Mouse (Mus musculus) hindbrain, embryonic 11.5 days (tissue): ENCODE results near the gene Rnf144b. TPM values are rescaled to one million over a fixed set of nuclear protein-coding genes. Genes with fewer than 3 reads are reported as not detected.

Source experiments
- ATAC-seq: fragments of 200-750 bp; cut with Nextera tagmentation; 2 replicates; pipeline ENCODE4 v1.8.0; 2017; ENCODE audit warnings: mild to moderate bottlenecking, moderate TSS enrichment, moderate library complexity; ENCODE audit not compliant: low FRiP score
- DNase-seq: peaks from one replicate; pipeline ENCODE4 v3.0.0-alpha.2; 2015; ENCODE audit warnings: low spot score
- H3K27ac ChIP-seq: fragments of 300-500 bp; sonication (generic); 2 replicates; pipeline ENCODE4 v1.5.1; 2014; ENCODE audit warnings: mild to moderate bottlenecking, low read depth, low read length
- H3K27me3 ChIP-seq: fragments of 300-500 bp; sonication (generic); 2 replicates; pipeline ENCODE4 v1.6.1; 2014; ENCODE audit warnings: mild to moderate bottlenecking, low read length, moderate library complexity, mixed read lengths; ENCODE audit not compliant: control insufficient read depth, insufficient read depth
- H3K36me3 ChIP-seq: fragments of 300-500 bp; sonication (generic); 2 replicates; pipeline ENCODE4 v1.6.1; 2014; ENCODE audit warnings: mild to moderate bottlenecking, low read length, moderate library complexity, mixed read lengths; ENCODE audit not compliant: control insufficient read depth, insufficient read depth
- H3K4me1 ChIP-seq: fragments of 300-500 bp; sonication (generic); replicated peaks from 2 replicates; pipeline ENCODE4 v1.6.1; 2014; ENCODE audit warnings: low read length, mixed read lengths; ENCODE audit not compliant: control insufficient read depth, insufficient read depth
- H3K4me2 ChIP-seq: fragments of 300-500 bp; sonication (generic); replicated peaks from 2 replicates; pipeline ENCODE4 v1.6.1; 2014; ENCODE audit warnings: mild to moderate bottlenecking, low read depth, low read length
- H3K4me3 ChIP-seq: fragments of 300-500 bp; sonication (generic); 2 replicates; pipeline ENCODE4 v1.5.1; 2014; ENCODE audit warnings: low read depth, low read length
- H3K9ac ChIP-seq: fragments of 300-500 bp; sonication (generic); 2 replicates; pipeline ENCODE4 v1.6.1; 2014; ENCODE audit warnings: low read depth, low read length
- H3K9me3 ChIP-seq: fragments of 300-500 bp; sonication (generic); 2 replicates; pipeline ENCODE4 v1.6.1; 2016; ENCODE audit warnings: low read length; ENCODE audit not compliant: control insufficient read depth
- WGBS: fragments of 180-500 bp; shearing (Covaris S2); extraction: QIAGEN DNeasy Blood & Tissue Kit; methylation state at CpG from one replicate; pipeline ENCODE4 v1.1.7; 2014; 5-methylcytosine and 5-hydroxymethylcytosine counted together
- polyA plus RNA-seq: library from polyadenylated mRNA; unstranded; fragments of >200 nt; fragmentation: Nextera tagmentation; extraction: Ambion mirVana; gene quantifications from 2 replicates; pipeline ENCODE4 v1.2.1, GENCODE M21; 2014

The Rnf144b gene
- polyA plus RNA-seq: 1.2 and 1.9 TPM in 2 replicates

GRCm38 (mm10) chr13:47122537-47123430 is at the start of gene Rnf144b:
Gene Rnf144b, plus strand, starts transcription at chr13:47122656.
- H3K4me1 ChIP-seq: no peaks in the 10 kb centered on the region
- peak within 1 kb of the TSS; percentile 46 for H3K9ac ChIP-seq
- WGBS: 2% methylated on average over 55 of the region's 55 CpGs
- peak; percentile 61 for DNase-seq
- no peaks in the 10 kb centered on the region for H3K9me3 ChIP-seq
- H3K36me3 ChIP-seq: no peaks in the 10 kb centered on the region
- ATAC-seq: no peak
- H3K27me3 ChIP-seq: peaks cover 14% of the 10 kb centered on the region
- H3K4me2 ChIP-seq: peak within 1 kb of the TSS; percentile 99
- peak within 1 kb of the TSS; percentile 51 for H3K4me3 ChIP-seq
- no peak within 1 kb of the TSS for H3K27ac ChIP-seq

DNA sequence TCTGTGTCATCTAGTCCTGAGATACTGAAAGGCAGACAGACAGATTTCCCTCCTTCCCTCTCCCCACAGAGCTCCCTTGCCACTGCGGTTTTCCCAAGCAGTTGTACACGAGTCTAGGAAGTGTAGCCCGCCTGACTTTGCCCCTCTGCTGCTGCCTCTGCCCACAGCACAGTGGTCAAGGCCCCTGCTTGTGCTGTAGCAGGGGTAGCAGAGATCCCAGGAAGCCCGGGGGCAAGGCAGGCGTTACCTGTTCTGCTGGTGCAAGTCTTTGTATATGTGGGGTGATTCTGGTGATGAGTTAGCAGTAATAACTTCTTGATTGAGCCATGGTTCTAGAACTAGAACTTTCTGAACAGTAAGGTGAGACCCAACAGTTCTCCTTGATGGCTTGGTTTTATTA is 46.3 kb upstream of the Rnf144b start:
- H3K27me3 ChIP-seq: no peaks in the 10 kb centered on the region
- no peaks in the 10 kb centered on the region for H3K9me3 ChIP-seq
- WGBS: 91% methylated on average over 5 of the region's 5 CpGs
- ATAC-seq (no peak), DNase-seq (no peak)
- H3K9ac ChIP-seq: no peak overlapping the region
- H3K36me3 ChIP-seq: peaks cover 3% of the 10 kb centered on the region; the same call in 1 of the 2 replicates
- no peaks in the 10 kb centered on the region for H3K4me1 ChIP-seq
- H3K4me2 ChIP-seq: no peak overlapping the region
- no peak overlapping the region for H3K27ac ChIP-seq
- H3K4me3 ChIP-seq: no peak overlapping the region

GRCm38 (mm10) chr13:47077367-47077766 is 45.1 kb upstream of the Rnf144b start:
- no peak overlapping the region for H3K9ac ChIP-seq
- H3K36me3 ChIP-seq: peaks cover 3% of the 10 kb centered on the region; the same call in 1 of the 2 replicates
- H3K4me3 ChIP-seq: no peak overlapping the region
- H3K4me1 ChIP-seq: no peaks in the 10 kb centered on the region
- H3K27me3 ChIP-seq: no peaks in the 10 kb centered on the region
- ATAC-seq (no peak), DNase-seq (no peak)
- no peaks in the 10 kb centered on the region for H3K9me3 ChIP-seq
- H3K27ac ChIP-seq: no peak overlapping the region
- H3K4me2 ChIP-seq: no peak overlapping the region

DNA sequence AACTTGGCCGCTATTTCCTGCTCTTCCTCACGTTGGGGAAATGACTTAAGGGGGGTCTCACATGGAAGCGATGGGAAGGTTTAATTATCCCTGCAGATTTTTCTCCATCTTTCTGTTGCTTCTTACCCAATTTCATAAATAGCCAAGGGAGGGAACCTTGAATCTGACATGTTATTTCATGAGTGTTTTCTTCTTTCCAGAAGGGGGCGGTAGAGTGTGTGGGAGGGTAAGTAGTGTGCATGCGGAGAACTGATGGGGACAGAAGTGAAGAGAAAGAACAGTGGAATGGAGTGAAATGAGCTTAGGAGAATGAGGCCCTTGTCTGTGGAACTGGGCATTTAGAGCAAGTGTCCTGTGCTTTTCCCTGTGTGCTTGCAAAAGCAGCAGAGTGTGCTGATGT is 43.7 kb upstream of the Rnf144b start:
- ATAC-seq: no peak
- 75% methylated on average over 5 of the region's 5 CpGs for WGBS
- Histone ChIP-seq H3K9me3 (no peaks in the 10 kb centered on the region), H3K4me2 (no peak overlapping the region), H3K9ac (no peak overlapping the region), H3K27me3 (no peaks in the 10 kb centered on the region), H3K4me3 (no peak overlapping the region), H3K4me1 (no peaks in the 10 kb centered on the region), H3K36me3 (peaks cover 3% of the 10 kb centered on the region; the same call in 1 of the 2 replicates), H3K27ac (no peak overlapping the region)
- no peak for DNase-seq

GRCm38 (mm10) chr13:47080905-47081505 is 41.5 kb upstream of the Rnf144b start:
- Histone ChIP-seq H3K27me3 (no peaks in the 10 kb centered on the region), H3K9me3 (no peaks in the 10 kb centered on the region), H3K27ac (no peak overlapping the region), H3K36me3 (peaks cover 3% of the 10 kb centered on the region; the same call in 1 of the 2 replicates), H3K4me2 (no peak overlapping the region), H3K4me3 (no peak overlapping the region), H3K4me1 (no peaks in the 10 kb centered on the region), H3K9ac (no peak overlapping the region)
- ATAC-seq (no peak), DNase-seq (no peak)
- 87% methylated on average over 4 of the region's 4 CpGs for WGBS

DNA sequence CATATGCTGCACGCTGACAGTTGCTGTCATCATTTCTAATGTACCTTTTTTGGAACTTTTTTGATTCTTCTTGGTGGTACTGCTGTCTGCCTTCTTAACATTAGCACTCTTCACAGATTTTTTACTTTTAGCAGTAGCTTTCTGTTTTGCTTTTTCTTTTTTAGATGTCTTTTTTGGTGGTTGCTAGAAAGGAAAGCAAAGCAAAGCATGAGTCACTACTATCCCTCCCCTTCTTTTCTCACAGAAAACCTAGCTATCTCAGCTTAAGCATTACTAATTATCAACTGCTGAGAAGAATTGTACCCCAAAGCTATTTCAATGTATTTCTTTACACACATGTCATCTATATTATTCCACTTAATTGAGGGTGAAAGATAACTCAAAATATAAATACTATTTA is 34.0 kb upstream of the Rnf144b start:
- Histone ChIP-seq H3K36me3 (peaks cover under 1% of the 10 kb centered on the region; the same call in 1 of the 2 replicates), H3K27ac (no peak overlapping the region), H3K9ac (no peak overlapping the region), H3K27me3 (no peaks in the 10 kb centered on the region), H3K9me3 (no peaks in the 10 kb centered on the region), H3K4me1 (no peaks in the 10 kb centered on the region), H3K4me2 (no peak overlapping the region), H3K4me3 (no peak overlapping the region)
- 95% methylated on average over 1 of the region's 1 CpGs for WGBS
- no peak for ATAC-seq
- no peak for DNase-seq

DNA sequence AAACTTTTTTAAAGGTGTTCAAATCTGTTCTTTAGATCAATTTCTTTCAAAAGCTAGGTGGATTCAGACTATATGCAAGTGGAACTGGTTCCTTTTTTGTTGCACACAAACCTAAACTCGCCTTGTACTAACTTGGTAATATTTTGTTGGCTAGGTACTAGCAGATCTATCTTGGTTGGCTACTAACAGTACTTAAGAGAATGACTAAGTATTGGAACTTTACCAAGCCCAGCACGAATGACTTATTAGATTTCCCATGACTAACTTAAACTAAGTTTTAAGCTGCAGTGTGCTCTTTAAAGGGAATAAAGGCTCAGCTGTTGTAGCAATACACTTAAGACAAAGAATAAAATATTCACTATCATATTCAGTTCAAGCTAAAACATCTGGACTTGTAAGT is 33.2 kb upstream of the Rnf144b start:
- H3K36me3 ChIP-seq: peaks cover 5% of the 10 kb centered on the region; the same call in 1 of the 2 replicates
- no peak overlapping the region for H3K4me3 ChIP-seq
- no peak overlapping the region for H3K27ac ChIP-seq
- H3K4me2 ChIP-seq: no peak overlapping the region
- DNase-seq (no peak), ATAC-seq (no peak)
- H3K9ac ChIP-seq: no peak overlapping the region
- H3K4me1 ChIP-seq: no peaks in the 10 kb centered on the region
- no peaks in the 10 kb centered on the region for H3K27me3 ChIP-seq
- 88% methylated on average over 2 of the region's 2 CpGs for WGBS
- no peaks in the 10 kb centered on the region for H3K9me3 ChIP-seq

DNA sequence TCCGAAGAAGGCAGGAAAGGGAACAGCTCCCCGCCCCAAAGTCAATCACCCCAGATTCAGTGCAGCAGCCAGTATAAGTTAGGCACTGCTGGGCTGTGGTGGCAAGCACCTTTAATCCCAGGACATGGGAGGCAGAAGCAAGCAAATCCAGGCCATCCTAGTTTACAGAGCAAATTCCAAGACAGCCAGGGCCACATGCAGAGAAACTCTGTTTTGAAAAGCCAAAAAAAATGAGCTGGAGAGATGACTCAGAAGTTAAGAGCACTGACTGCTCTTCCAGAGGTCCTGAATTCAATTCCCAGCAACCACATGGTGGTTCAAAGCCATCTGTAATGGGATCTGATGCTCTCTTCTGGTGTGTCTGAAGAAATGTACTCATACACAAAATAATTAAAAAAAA is 28.7 kb upstream of the Rnf144b start:
- no peak for DNase-seq
- H3K4me1 ChIP-seq: no peaks in the 10 kb centered on the region
- WGBS: 94% methylated on average over 2 of the region's 2 CpGs
- H3K36me3 ChIP-seq: peaks cover 7% of the 10 kb centered on the region
- no peaks in the 10 kb centered on the region for H3K9me3 ChIP-seq
- no peak overlapping the region for H3K9ac ChIP-seq
- ATAC-seq: no peak
- no peaks in the 10 kb centered on the region for H3K27me3 ChIP-seq
- no peak overlapping the region for H3K4me3 ChIP-seq
- no peak overlapping the region for H3K4me2 ChIP-seq
- H3K27ac ChIP-seq: no peak overlapping the region
